Mouse (Mus musculus) 3134 (cell line): ENCODE measurements around the gene Olfr688.

ENCODE experiments used
- DNase-seq: peaks from one replicate; pipeline ENCODE4 v3.0.0-alpha.2; 2011; ENCODE audit warnings: low spot score; ENCODE audit not compliant: insufficient read length; ENCODE audit errors: extremely low read depth

Olfr688 gene

DNA sequence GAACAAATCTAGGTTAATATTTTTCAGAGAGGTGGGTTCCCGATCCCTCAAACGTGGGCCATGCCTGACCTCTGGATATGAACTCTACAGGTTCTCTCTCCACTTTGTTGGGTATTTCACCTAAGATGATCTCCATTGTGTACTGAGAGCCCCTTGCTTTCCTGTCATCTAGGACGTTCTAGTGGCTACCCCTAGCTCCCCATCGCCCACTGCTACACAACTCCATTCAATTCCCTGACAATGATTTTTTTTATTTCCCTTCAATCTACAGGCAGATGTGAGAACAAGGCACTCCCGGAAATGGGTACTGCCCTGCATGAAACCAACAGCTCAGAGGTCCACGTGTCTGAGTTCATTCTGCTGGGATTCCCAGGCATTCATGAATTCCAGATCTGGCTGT lies at the start of gene Olfr688:
Gene Olfr688 (plus strand): TSS at position 301 of the 400 bp plus-strand sequence.
- DNase-seq = no peak

DNA sequence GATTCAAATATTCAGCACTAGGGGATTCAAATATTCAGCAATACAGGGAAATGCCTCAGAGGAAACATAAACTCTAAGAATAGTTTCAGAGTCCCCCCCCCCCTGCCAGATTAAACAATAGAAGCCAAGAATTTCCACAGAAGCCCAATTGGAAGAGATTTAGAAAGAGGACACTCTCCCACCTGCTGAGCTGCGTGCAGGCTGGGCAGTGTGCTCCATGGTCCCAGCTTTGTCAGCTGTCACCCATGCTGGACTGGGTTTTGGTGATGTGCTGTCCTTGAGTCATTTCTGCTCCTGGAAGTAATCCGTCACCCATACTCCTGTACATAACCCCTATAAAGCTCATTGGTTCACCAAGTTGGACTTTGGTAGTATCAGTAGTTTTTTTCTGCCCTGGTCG lies 40.2 kb upstream of the Olfr688 start:
- no peak for DNase-seq

DNA sequence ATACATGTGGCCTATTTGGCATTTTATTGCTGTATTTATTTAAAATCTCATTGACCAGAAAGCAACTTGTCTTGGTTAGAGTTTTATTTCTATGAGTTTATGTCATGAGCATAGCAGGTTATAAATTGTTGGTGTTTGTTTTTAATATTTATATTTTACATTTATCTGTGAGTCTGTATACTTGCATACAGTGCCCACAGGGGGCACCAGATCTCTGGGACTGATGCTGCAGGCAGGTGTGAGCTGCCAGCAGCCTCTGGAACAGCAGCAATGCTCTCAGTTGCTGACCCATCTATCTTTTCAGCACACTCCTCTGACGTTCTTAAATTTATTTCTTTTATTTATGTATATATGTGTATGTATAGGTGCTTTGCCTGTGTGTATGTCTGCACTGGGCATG lies 39.7 kb upstream of the Olfr688 start:
- no peak for DNase-seq

DNA sequence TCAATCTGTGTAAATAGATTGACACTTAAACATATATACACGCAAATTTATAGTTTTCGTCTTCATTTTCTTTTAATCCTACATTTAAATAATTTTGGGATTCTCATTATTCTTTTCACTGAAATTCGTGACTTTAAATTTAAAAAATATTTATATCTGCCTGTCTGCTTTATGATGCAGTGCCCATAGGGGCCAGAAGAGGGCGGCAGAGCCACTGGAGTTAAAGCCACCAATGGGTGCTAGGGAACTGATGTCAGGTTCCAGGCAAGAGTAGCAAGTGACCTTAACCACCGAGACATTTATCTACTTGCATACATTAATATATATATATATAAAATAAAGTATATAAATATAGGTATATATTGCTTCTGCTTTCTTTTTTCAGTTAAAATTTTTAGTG lies 31.2 kb upstream of the Olfr688 start:
- no peak for DNase-seq

DNA sequence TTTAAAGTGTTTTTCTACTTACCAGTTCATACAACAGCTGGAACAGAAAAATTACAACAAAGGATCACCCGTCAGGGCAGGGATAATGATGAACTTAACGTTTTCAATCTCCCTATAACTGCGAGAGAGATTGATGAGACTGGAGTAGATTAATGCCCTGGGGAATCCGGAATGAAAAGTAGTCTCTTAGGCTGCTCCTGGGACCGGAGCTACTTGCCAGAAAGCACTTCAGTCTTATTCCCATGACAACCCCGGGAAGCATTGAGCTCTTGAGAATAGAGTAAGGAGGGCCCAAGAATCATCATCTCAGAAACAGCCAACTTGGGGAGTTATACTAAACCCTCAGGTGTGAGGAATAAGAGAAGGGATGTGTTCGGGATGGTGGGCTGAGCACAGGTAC lies 15.5 kb upstream of the Olfr688 start:
- no peak for DNase-seq

DNA sequence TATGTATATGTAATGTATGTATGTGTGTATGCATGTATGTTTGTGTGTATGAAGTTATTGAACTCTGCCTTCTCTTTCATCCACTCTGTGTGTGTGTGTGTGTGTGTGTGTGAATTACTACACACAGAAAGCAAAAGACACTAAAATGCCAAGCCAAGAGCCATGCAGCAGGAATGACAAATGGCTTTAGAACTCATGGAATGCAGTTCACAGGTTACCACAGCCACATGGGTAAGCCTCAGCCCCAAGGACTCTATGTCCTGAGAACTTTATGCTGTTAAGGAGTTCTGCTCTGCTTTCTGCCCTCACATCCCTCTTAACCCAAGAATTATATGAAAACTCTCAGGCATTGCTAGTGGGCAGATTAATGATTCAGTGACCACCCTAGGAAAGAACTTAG lies 2.2 kb downstream of the Olfr688 start:
- DNase-seq = peak; percentile 67

GRCm38 (mm10) chr7:105310865-105311264 lies 23.0 kb downstream of the Olfr688 start, which contains the start of gene Olfr689:
Gene Olfr689, plus strand, starts transcription at chr7:105311165.
- no peak for DNase-seq

DNA sequence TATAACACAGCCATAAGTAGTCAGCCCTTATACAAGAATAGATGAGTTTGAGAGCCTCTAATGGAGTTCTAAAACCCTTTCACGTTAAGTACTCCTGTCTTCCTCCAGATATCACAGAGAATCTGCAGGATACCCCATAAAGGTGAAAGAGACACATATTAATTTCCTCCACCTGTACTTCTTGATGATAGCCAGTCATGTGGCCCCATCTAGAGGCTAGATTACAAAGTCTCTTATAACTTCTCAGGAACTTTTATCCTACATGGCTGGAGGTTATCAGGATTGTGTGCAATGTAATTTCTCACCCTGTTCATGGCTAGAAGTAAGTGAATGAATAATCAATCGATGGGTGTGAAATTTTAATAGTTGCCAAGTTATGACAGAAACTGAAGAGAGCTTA lies 37.4 kb downstream of the Olfr688 start:
- no peak for DNase-seq

- DNase-seq = no peak
Measured at GRCm38 (mm10) chr7:105334004-105334403, 46.1 kb downstream of the Olfr688 start, which contains the start of gene Olfr690. Gene Olfr690, minus strand, starts transcription at chr7:105334104.
